Mouse (Mus musculus) cerebellum, adult 2 months (tissue): Measurements from ENCODE around the gene Ppp6r2. TPM values are rescaled to one million over a fixed set of nuclear protein-coding genes. Genes with fewer than 3 reads are reported as not detected.

Source experiments
- DNase-seq, 2 experiments: peaks; one replicate each; pipeline ENCODE4 v3.0.0; 2021
- H3K27ac ChIP-seq: fragments of 200-500 bp; 2 replicates; pipeline ENCODE4 v1.5.1; 2012; ENCODE audit warnings: low read length, control low read depth, inconsistent platforms; ENCODE audit not compliant: insufficient read depth
- H3K27me3 ChIP-seq: fragments of 200-500 bp; 2 replicates; pipeline ENCODE4 v1.6.1; 2012; ENCODE audit warnings: inconsistent platforms, mild to moderate bottlenecking, low read length, moderate library complexity; ENCODE audit not compliant: control insufficient read depth, insufficient read depth
- H3K4me1 ChIP-seq: fragments of 200-500 bp; 2 replicates; pipeline ENCODE4 v1.6.1; 2011; ENCODE audit warnings: low read length; ENCODE audit not compliant: control insufficient read depth, insufficient read depth
- H3K4me3 ChIP-seq: fragments of 200-500 bp; replicated peaks from 2 replicates; pipeline ENCODE3; 2011; ENCODE audit warnings: mild to moderate bottlenecking, low read depth, low read length, control low read depth; ENCODE audit not compliant: insufficient read depth
- CTCF ChIP-seq: fragments of 200-500 bp; IDR thresholded peaks from 2 replicates; pipeline ENCODE4 v1.5.1; 2011; ENCODE audit warnings: low read depth, mild to moderate bottlenecking, control low read depth, low read length, moderate library complexity, borderline replicate concordance; ENCODE audit not compliant: insufficient read depth
- POLR2A ChIP-seq: fragments of 200-500 bp; IDR thresholded peaks from 2 replicates; pipeline ENCODE4 v1.6.1; 2011; ENCODE audit warnings: low read length, control low read depth, borderline replicate concordance; ENCODE audit not compliant: insufficient read depth
- WGBS: fragments of 180-500 bp; shearing (Covaris S2); methylation state at CpG from one replicate; pipeline ENCODE4 v1.1.7; 2018; 5-methylcytosine and 5-hydroxymethylcytosine counted together
- polyA plus RNA-seq: library from polyadenylated mRNA; depleted of rRNA; stranded (reverse); fragments of >200 nt; gene quantifications from 2 replicates; pipeline ENCODE4 v1.2.3, GENCODE M21; 2012

Gene Ppp6r2
- polyA plus RNA-seq, 1 experiment, result 240 TPM

DNA sequence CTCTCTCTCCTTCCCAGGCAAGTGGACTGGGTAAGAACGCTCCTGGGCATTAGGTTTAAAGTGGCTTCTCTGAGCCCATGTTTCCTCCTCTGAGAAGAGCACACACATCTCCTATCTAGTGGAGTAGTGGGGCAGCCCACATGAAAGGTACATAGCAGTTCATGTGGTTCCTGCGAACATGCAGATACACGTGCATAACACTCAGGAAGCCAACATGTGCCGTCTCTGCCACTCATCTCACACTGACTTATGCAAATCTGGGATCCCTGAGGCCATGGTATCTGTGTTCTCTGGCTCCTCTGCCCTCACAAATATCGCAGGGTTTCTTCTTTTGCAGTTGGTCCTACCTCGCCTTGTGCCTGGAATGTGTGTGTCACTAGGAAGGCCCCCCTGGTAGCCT lies 71.2 kb downstream of the Ppp6r2 start:
- 63% methylated on average over 6 of the region's 6 CpGs for WGBS
- no peaks in the 10 kb centered on the region for H3K27me3 ChIP-seq
- TF ChIP-seq POLR2A, result no peak
- TF ChIP-seq CTCF, result no peak
- no peak for DNase-seq
- peaks cover 23% of the 10 kb centered on the region for H3K4me1 ChIP-seq
- H3K4me3 ChIP-seq, result no peak overlapping the region
- no peak overlapping the region for H3K27ac ChIP-seq

DNA sequence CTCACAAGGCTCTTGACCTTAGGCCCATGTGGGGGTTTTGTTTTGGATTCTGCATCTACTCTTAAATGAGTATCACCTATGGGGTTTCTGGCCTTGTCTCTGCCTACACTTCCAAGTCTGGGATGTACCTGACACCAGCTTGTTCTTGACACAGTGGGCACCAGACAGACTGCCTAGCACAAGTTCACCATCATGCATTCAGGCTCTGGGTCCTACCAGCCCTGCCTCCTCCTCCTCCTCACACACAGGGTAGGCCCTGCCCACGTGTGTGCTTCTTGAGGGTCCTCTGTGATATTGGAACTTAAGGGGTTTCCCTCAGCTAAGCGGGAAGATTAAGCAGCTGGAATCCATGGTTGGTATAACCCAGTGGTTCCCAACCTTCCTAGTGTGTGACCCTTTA lies 72.7 kb downstream of the Ppp6r2 start:
- Histone ChIP-seq H3K27me3 (no peaks in the 10 kb centered on the region), H3K27ac (no peak overlapping the region), H3K4me3 (no peak overlapping the region), H3K4me1 (peaks cover 23% of the 10 kb centered on the region)
- TF ChIP-seq CTCF, result no peak
- WGBS, result 81% methylated on average over 2 of the region's 2 CpGs
- DNase-seq, result no peak

DNA sequence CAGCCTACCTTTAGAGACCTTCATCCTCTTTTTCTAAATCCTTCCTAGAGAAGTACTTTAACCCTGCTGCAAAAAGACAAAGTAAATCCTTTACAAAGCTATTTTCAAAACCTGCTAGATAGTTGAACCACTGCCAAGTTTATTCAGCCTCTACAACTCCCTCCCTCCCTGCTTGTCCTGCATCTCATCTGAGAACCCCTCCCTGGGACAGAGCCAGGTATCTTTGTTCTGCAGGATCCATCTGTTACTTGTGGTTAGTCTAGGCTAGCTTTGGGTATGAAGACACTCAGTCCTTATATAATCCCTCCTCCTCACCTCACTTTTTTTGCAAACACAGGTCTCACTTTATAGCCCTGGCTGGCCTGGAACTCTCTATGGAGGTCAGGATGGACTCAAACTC lies 73.7 kb downstream of the Ppp6r2 start:
- TF ChIP-seq CTCF, result no peak
- no peak for TF ChIP-seq POLR2A
- no peaks in the 10 kb centered on the region for H3K27me3 ChIP-seq
- H3K27ac ChIP-seq, result peak overlapping the region; percentile 53
- H3K4me3 ChIP-seq, result no peak overlapping the region
- peak in 1 of 2 experiments; percentile 67 for DNase-seq
- H3K4me1 ChIP-seq, result peaks cover 23% of the 10 kb centered on the region

DNA sequence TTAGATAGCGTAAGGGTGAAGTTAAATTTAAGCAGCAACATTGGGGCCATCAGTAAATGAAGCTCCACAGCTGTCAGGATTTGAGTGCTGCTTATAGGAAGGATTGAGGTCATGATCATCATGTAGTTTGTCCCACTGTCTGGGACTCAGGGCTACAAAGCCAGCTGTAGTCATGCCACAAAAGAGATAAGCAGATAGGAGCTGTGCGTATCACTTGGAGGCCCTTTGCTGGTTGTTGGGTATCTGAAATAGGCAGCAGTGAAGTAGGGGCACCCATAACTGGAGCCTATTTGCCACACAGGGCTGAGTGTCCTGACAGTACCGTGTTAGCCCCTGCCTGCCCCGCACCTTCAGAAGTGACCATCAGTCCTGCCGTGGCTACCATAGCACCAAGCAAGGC lies 74.1 kb downstream of the Ppp6r2 start:
- 92% methylated on average over 5 of the region's 5 CpGs for WGBS
- TF ChIP-seq CTCF, result no peak
- TF ChIP-seq POLR2A, result no peak
- peak overlapping the region; percentile 53 for H3K27ac ChIP-seq
- H3K4me3 ChIP-seq, result no peak overlapping the region
- no peak for DNase-seq
- peaks cover 23% of the 10 kb centered on the region for H3K4me1 ChIP-seq
- no peaks in the 10 kb centered on the region for H3K27me3 ChIP-seq

DNA sequence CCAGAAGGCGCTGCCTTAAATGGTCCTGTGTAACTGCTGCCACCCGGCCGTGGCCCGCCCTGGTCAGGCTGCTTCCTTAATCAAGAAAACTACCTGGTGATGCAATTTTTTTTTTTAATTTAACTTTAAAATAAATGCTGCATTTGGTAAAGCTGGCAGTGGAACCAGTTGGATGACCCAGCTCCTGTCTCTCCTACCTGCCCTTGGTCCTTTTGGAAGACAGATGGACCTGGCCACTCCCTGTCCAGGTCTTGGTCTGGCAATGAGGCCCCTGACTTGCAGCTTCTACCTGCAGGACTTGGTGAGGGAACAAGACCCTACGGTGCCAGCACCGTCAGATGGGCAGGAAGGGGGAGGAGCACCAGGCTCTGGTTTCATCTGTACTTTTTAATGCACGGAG lies 74.8 kb downstream of the Ppp6r2 start:
- WGBS, result 13% methylated on average over 7 of the region's 7 CpGs
- DNase-seq, result peak in 1 of 2 experiments; percentile 70
- TF ChIP-seq CTCF (no peak), POLR2A (no peak)

DNA sequence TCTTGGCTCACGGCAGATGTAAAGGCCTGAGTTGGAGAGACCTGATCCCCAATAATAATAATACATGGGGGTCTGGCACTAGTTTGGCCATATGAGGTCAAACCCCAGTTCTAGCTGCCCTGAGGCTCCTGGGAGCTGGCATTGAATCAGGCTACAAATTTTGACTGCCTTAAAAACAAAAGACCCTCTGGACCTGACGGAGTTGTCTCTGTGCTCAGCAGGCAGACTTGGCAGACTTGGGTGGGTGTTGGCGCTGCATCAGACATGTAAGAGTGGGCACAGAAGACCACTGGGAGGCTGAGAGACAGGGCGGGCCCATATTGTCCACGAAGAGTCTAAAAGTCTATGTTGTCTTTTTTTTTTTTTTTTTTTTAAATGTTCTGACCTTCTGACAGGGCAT lies 75.2 kb downstream of the Ppp6r2 start:
- Histone ChIP-seq H3K4me3 (no peak overlapping the region), H3K27ac (peak overlapping the region; percentile 79), H3K4me1 (peaks cover 23% of the 10 kb centered on the region), H3K27me3 (no peaks in the 10 kb centered on the region)
- DNase-seq, result no peak
- WGBS, result 37% methylated on average over 5 of the region's 5 CpGs
- TF ChIP-seq POLR2A, result no peak
- no peak for TF ChIP-seq CTCF

More for the DNA sequence above, 74.8 kb downstream of the Ppp6r2 start:
- no peak overlapping the region for H3K4me3 ChIP-seq
- H3K27me3 ChIP-seq, result no peaks in the 10 kb centered on the region
- peaks cover 23% of the 10 kb centered on the region for H3K4me1 ChIP-seq
- peak overlapping the region; percentile 53 for H3K27ac ChIP-seq

DNA sequence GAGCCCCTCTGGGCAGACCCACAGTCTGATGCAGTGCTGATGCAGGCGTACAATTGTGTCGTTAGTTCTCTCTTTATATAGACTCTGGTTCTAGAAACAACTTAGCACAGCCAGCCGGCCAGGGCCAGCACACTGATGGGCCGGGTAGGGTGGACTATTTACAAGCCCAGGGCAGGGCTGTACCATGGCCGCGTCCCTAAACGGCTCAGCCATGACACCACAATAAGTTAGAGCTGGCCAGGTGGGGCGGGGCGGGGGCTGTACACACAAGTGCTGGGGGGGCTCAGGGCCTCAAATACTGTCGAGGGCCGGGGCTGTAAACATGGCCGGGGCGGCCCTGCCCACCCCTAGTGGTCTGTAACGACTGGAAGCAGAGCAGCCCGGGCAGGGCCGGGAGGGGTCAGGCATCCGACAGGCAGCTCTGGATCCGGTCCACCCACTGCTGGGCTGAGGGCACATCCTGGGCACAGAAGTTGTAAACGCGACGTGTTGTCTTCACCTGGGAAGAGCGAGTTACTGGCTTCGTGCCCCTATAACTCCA lies 76.9 kb downstream of the Ppp6r2 start:
- TF ChIP-seq CTCF (no peak), POLR2A (no peak)

DNA sequence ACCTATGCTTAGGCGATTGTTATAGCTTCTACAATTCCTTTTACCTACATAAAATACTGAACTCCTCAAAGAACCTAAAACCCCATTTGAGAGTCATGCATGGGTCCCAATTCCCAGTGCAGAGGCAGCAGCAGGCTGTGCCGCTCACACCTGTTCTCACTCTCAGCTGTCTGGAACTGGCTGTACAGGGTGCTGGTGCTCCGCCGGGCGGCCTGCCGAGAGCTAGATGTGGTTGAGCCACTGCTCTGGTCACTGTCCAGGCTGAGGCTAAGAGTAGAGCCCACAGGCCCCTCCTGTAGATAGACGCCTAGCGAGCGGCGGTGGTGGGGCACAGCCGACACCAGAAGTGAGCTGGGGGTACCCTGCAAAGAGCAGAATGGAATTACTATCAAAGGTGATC lies 78.1 kb downstream of the Ppp6r2 start:
- Histone ChIP-seq H3K4me3 (no peak overlapping the region), H3K4me1 (peaks cover 18% of the 10 kb centered on the region), H3K27me3 (no peaks in the 10 kb centered on the region), H3K27ac (no peak overlapping the region)
- TF ChIP-seq CTCF (no peak), POLR2A (no peak)
- WGBS, result 93% methylated on average over 11 of the region's 11 CpGs
- DNase-seq, result no peak

More for the DNA sequence above, 76.9 kb downstream of the Ppp6r2 start:
- no peak overlapping the region for H3K4me3 ChIP-seq
- no peaks in the 10 kb centered on the region for H3K27me3 ChIP-seq
- DNase-seq, result peak in 1 of 2 experiments; percentile 43
- 74% methylated on average over 23 of the region's 23 CpGs for WGBS
- H3K27ac ChIP-seq, result no peak overlapping the region
- peaks cover 22% of the 10 kb centered on the region for H3K4me1 ChIP-seq
